Mouse (Mus musculus) small intestine, adult 10 weeks (tissue): ENCODE results near the gene Gm11541. TPM values are rescaled to one million over a fixed set of nuclear protein-coding genes. Genes with fewer than 3 reads are reported as not detected.

Experiments
- polyA plus RNA-seq: library from polyadenylated mRNA; stranded (reverse); fragments of 350-450 nt; fragmentation: Illumina TruSeq; extraction: RNeasy Lipid Tissue Mini Kit (QIAGEN cat#74804); gene quantifications from one replicate; pipeline ENCODE4 v1.2.3, GENCODE M21; 2014; ENCODE audit warnings: low replicate concordance

Gm11541 gene
- not detected for polyA plus RNA-seq

GRCm38 (mm10) chr11:94704472-94704871 lies at the start of gene Gm11541:
Gene Gm11541 (minus strand): TSS chr11:94704499.

GRCm38 (mm10) chr11:94741732-94742272 lies 37.5 kb upstream of the Gm11541 start, which contains the start of gene Cdc34b:
Gene Cdc34b (plus strand): TSS chr11:94741782.

GRCm38 (mm10) chr11:94676754-94677606 lies 27.3 kb downstream of the Gm11541 start, which contains the start of gene Xylt2:
Gene Xylt2 (minus strand): TSS chr11:94677515.

GRCm38 (mm10) chr11:94653663-94654436 lies 50.4 kb downstream of the Gm11541 start, which contains the start of the genes Mrpl27 and Eme1:
Gene Mrpl27 (plus strand): TSS chr11:94653767.
Gene Eme1 (minus strand): TSS chr11:94653964.

Other genes starting within 250 kb of the Gm11541 start
- not detected for gene Cacna1g, start 230.3 kb downstream of the Gm11541 start, polyA plus RNA-seq
- gene Spata20, start 218.3 kb downstream of the Gm11541 start, polyA plus RNA-seq = not detected
- 0.22 TPM for gene Epn3, start 204.5 kb downstream of the Gm11541 start, polyA plus RNA-seq
- gene Mycbpap, start 182.8 kb downstream of the Gm11541 start, polyA plus RNA-seq = 1.2 TPM
- gene Rsad1, start 155.2 kb downstream of the Gm11541 start, polyA plus RNA-seq = 7.1 TPM
- gene Chad, start 139.5 kb downstream of the Gm11541 start, polyA plus RNA-seq = not detected
- 34.1 TPM for gene Acsf2, start 102.6 kb downstream of the Gm11541 start, polyA plus RNA-seq
- gene Lrrc59, start 74.7 kb downstream of the Gm11541 start, polyA plus RNA-seq = 150 TPM
- gene Mrpl27, start 50.7 kb downstream of the Gm11541 start, polyA plus RNA-seq = 17.1 TPM
- not detected for gene Eme1, start 50.5 kb downstream of the Gm11541 start, polyA plus RNA-seq
- not detected for gene Xylt2, start 27.0 kb downstream of the Gm11541 start, polyA plus RNA-seq
- gene Cdc34b, start 37.3 kb upstream of the Gm11541 start, polyA plus RNA-seq = not detected
- not detected for gene Tmem92, start 78.2 kb upstream of the Gm11541 start, polyA plus RNA-seq
- gene Col1a1, start 231.7 kb upstream of the Gm11541 start, polyA plus RNA-seq = 9.8 TPM